Mouse (Mus musculus): ENCODE data around the gene Gipc3. TPM values are rescaled to one million over a fixed set of nuclear protein-coding genes. Genes with fewer than 3 reads are reported as not detected.
A peak's percentile ranks its signal among the peaks of the same experiment; 100 is the strongest.

Gene Gipc3
- polyA plus RNA-seq, 1 experiment from 2014 or later: not detected

- peak within 1 kb of the TSS; percentile 70 for H3K4me2 ChIP-seq (ENCODE audit: low read length)
Measured at GRCm38 (mm10) chr10:81320550-81321347, 22.3 kb downstream of the Gipc3 start, which contains the start of gene Cactin. TSS of gene Cactin (plus strand) at chr10:81321103.

GRCm38 (mm10) chr10:81319741-81320549 lies 23.1 kb downstream of the Gipc3 start:
- Histone ChIP-seq H3K9ac (ENCODE audit: low read length) (peak overlapping the region; percentile 59), H3K27ac (ENCODE audit: low read depth, low read length) (peak overlapping the region; percentile 91), H3K36me3 (ENCODE audit: control insufficient read depth, insufficient read depth, low read length) (peaks cover 62% of the 10 kb centered on the region), H3K4me2 (ENCODE audit: low read length) (peak overlapping the region; percentile 70), H3K4me1 (ENCODE audit: control insufficient read depth, insufficient read depth, low read length) (peaks cover 9% of the 10 kb centered on the region), H3K9me3 (replicated peaks; ENCODE audit: control insufficient read depth, low read length) (no peaks in the 10 kb centered on the region), H3K4me3 (ENCODE audit: low read depth, low read length) (peak overlapping the region; percentile 93), H3K27me3 (replicated peaks; ENCODE audit: control insufficient read depth, insufficient read depth, low read length) (no peaks in the 10 kb centered on the region)
- DNase-seq (ENCODE audit: low spot score) (peak; percentile 99), ATAC-seq (peak; percentile 0; the same call in 1 of the 2 replicates)
- 2% methylated on average over 38 of the region's 38 CpGs for WGBS

More at GRCm38 (mm10) chr10:81320550-81321347, 22.3 kb downstream of the Gipc3 start, which contains the start of gene Cactin:
- Histone ChIP-seq H3K4me3 (ENCODE audit: low read depth, low read length) (peak within 1 kb of the TSS; percentile 93), H3K36me3 (ENCODE audit: control insufficient read depth, insufficient read depth, low read length) (peaks cover 62% of the 10 kb centered on the region), H3K9ac (ENCODE audit: low read length) (peak within 1 kb of the TSS; percentile 82), H3K9me3 (replicated peaks; ENCODE audit: control insufficient read depth, low read length) (no peaks in the 10 kb centered on the region), H3K4me1 (ENCODE audit: control insufficient read depth, insufficient read depth, low read length) (peaks cover 9% of the 10 kb centered on the region), H3K27me3 (replicated peaks; ENCODE audit: control insufficient read depth, insufficient read depth, low read length) (no peaks in the 10 kb centered on the region), H3K27ac (ENCODE audit: low read depth, low read length) (peak within 1 kb of the TSS; percentile 91)
- ATAC-seq (peak; percentile 93), DNase-seq (ENCODE audit: low spot score) (peak; percentile 100)
- WGBS: under 1% methylated on average over 68 of the region's 68 CpGs

GRCm38 (mm10) chr10:81319330-81319699 lies 23.8 kb downstream of the Gipc3 start:
- 43% methylated on average over 8 of the region's 8 CpGs for WGBS

GRCm38 (mm10) chr10:81318589-81319329 lies 24.3 kb downstream of the Gipc3 start:
- Histone ChIP-seq H3K4me2 (ENCODE audit: low read length) (no peak overlapping the region; the same call in 1 of the 2 replicates), H3K27ac (ENCODE audit: low read depth, low read length) (no peak overlapping the region), H3K4me1 (ENCODE audit: control insufficient read depth, insufficient read depth, low read length) (peaks cover 9% of the 10 kb centered on the region), H3K36me3 (ENCODE audit: control insufficient read depth, insufficient read depth, low read length) (peaks cover 62% of the 10 kb centered on the region), H3K27me3 (replicated peaks; ENCODE audit: control insufficient read depth, insufficient read depth, low read length) (no peaks in the 10 kb centered on the region), H3K9ac (ENCODE audit: low read length) (peak overlapping the region; percentile 59; the same call in 1 of the 2 replicates), H3K4me3 (ENCODE audit: low read depth, low read length) (no peak overlapping the region), H3K9me3 (replicated peaks; ENCODE audit: control insufficient read depth, low read length) (no peaks in the 10 kb centered on the region)
- ATAC-seq (no peak), DNase-seq (ENCODE audit: low spot score) (no peak)
- WGBS: 93% methylated on average over 13 of the region's 13 CpGs

More at GRCm38 (mm10) chr10:81319330-81319699, 23.8 kb downstream of the Gipc3 start:
- peak overlapping the region; percentile 59 for H3K9ac ChIP-seq (ENCODE audit: low read length)
- ATAC-seq: no peak
- peak overlapping the region; percentile 91; the same call in 1 of the 2 replicates for H3K27ac ChIP-seq (ENCODE audit: low read depth, low read length)
- peaks cover 62% of the 10 kb centered on the region for H3K36me3 ChIP-seq (ENCODE audit: control insufficient read depth, insufficient read depth, low read length)
- H3K4me1 ChIP-seq (ENCODE audit: control insufficient read depth, insufficient read depth, low read length): peaks cover 9% of the 10 kb centered on the region
- peak overlapping the region; percentile 70 for H3K4me2 ChIP-seq (ENCODE audit: low read length)
- DNase-seq (ENCODE audit: low spot score): no peak
- H3K9me3 ChIP-seq (replicated peaks; ENCODE audit: control insufficient read depth, low read length): no peaks in the 10 kb centered on the region
- peak overlapping the region; percentile 93 for H3K4me3 ChIP-seq (ENCODE audit: low read depth, low read length)
- no peaks in the 10 kb centered on the region for H3K27me3 ChIP-seq (replicated peaks; ENCODE audit: control insufficient read depth, insufficient read depth, low read length)

GRCm38 (mm10) chr10:81317273-81317672 lies 25.8 kb downstream of the Gipc3 start:
- Histone ChIP-seq H3K9ac (ENCODE audit: low read length) (peak overlapping the region; percentile 1; the same call in 1 of the 2 replicates), H3K27ac (ENCODE audit: low read depth, low read length) (no peak overlapping the region), H3K4me2 (ENCODE audit: low read length) (no peak overlapping the region), H3K4me1 (ENCODE audit: control insufficient read depth, insufficient read depth, low read length) (peaks cover 9% of the 10 kb centered on the region), H3K9me3 (replicated peaks; ENCODE audit: control insufficient read depth, low read length) (no peaks in the 10 kb centered on the region), H3K36me3 (ENCODE audit: control insufficient read depth, insufficient read depth, low read length) (peaks cover 62% of the 10 kb centered on the region), H3K27me3 (replicated peaks; ENCODE audit: control insufficient read depth, insufficient read depth, low read length) (no peaks in the 10 kb centered on the region), H3K4me3 (ENCODE audit: low read depth, low read length) (no peak overlapping the region)
- 16% methylated on average over 17 of the region's 20 CpGs for WGBS
- ATAC-seq (no peak), DNase-seq (ENCODE audit: low spot score) (peak; percentile 29)

GRCm38 (mm10) chr10:81316338-81317060 lies 26.6 kb downstream of the Gipc3 start:
- Histone ChIP-seq H3K9ac (ENCODE audit: low read length) (peak overlapping the region; percentile 1; the same call in 1 of the 2 replicates), H3K4me1 (ENCODE audit: control insufficient read depth, insufficient read depth, low read length) (peaks cover 9% of the 10 kb centered on the region), H3K9me3 (replicated peaks; ENCODE audit: control insufficient read depth, low read length) (no peaks in the 10 kb centered on the region), H3K27ac (ENCODE audit: low read depth, low read length) (no peak overlapping the region), H3K4me3 (ENCODE audit: low read depth, low read length) (no peak overlapping the region), H3K36me3 (ENCODE audit: control insufficient read depth, insufficient read depth, low read length) (peaks cover 67% of the 10 kb centered on the region), H3K4me2 (ENCODE audit: low read length) (no peak overlapping the region), H3K27me3 (replicated peaks; ENCODE audit: control insufficient read depth, insufficient read depth, low read length) (no peaks in the 10 kb centered on the region)
- DNase-seq (ENCODE audit: low spot score) (no peak), ATAC-seq (no peak)
- 38% methylated on average over 16 of the region's 16 CpGs for WGBS

- peaks cover 77% of the 10 kb centered on the region for H3K36me3 ChIP-seq (ENCODE audit: control insufficient read depth, insufficient read depth, low read length)
- no peak overlapping the region for H3K4me2 ChIP-seq (ENCODE audit: low read length)
- ATAC-seq (no peak), DNase-seq (ENCODE audit: low spot score) (no peak)
- no peak overlapping the region for H3K4me3 ChIP-seq (ENCODE audit: low read depth, low read length)
- no peaks in the 10 kb centered on the region for H3K9me3 ChIP-seq (replicated peaks; ENCODE audit: control insufficient read depth, low read length)
- H3K27me3 ChIP-seq (replicated peaks; ENCODE audit: control insufficient read depth, insufficient read depth, low read length): no peaks in the 10 kb centered on the region
- WGBS: 93% methylated on average over 16 of the region's 16 CpGs
- H3K9ac ChIP-seq (ENCODE audit: low read length): no peak overlapping the region
- H3K27ac ChIP-seq (ENCODE audit: low read depth, low read length): no peak overlapping the region
- peaks cover 9% of the 10 kb centered on the region for H3K4me1 ChIP-seq (ENCODE audit: control insufficient read depth, insufficient read depth, low read length)
Measured at GRCm38 (mm10) chr10:81315587-81315986, 27.5 kb downstream of the Gipc3 start.

- DNase-seq (ENCODE audit: low spot score) (no peak), ATAC-seq (no peak)
- Histone ChIP-seq H3K27me3 (replicated peaks; ENCODE audit: control insufficient read depth, insufficient read depth, low read length) (no peaks in the 10 kb centered on the region), H3K9ac (ENCODE audit: low read length) (no peak overlapping the region), H3K4me2 (ENCODE audit: low read length) (no peak overlapping the region), H3K27ac (ENCODE audit: low read depth, low read length) (no peak overlapping the region), H3K4me1 (ENCODE audit: control insufficient read depth, insufficient read depth, low read length) (peaks cover 1% of the 10 kb centered on the region; the same call in 1 of the 2 replicates), H3K9me3 (replicated peaks; ENCODE audit: control insufficient read depth, low read length) (no peaks in the 10 kb centered on the region), H3K36me3 (ENCODE audit: control insufficient read depth, insufficient read depth, low read length) (peaks cover 90% of the 10 kb centered on the region), H3K4me3 (ENCODE audit: low read depth, low read length) (no peak overlapping the region)
- WGBS: 78% methylated on average over 7 of the region's 7 CpGs
Measured at GRCm38 (mm10) chr10:81314201-81314600, 28.9 kb downstream of the Gipc3 start.

Data from forebrain, embryonic 14.5 days (tissue).